Mouse (Mus musculus) R1 (cell line): ENCODE measurements around the gene Mdm2.
"Not testable (repeated sequence)": the region's sequence is repeated elsewhere in the genome, so short reads cannot be mapped to it uniquely, and the experiment has no call there.

Experiments used
- DNase-seq: peaks from one replicate; pipeline ENCODE4 v3.0.0-alpha.2; 2018; ENCODE audit warnings: low read depth, low spot score

Mdm2 gene

DNA sequence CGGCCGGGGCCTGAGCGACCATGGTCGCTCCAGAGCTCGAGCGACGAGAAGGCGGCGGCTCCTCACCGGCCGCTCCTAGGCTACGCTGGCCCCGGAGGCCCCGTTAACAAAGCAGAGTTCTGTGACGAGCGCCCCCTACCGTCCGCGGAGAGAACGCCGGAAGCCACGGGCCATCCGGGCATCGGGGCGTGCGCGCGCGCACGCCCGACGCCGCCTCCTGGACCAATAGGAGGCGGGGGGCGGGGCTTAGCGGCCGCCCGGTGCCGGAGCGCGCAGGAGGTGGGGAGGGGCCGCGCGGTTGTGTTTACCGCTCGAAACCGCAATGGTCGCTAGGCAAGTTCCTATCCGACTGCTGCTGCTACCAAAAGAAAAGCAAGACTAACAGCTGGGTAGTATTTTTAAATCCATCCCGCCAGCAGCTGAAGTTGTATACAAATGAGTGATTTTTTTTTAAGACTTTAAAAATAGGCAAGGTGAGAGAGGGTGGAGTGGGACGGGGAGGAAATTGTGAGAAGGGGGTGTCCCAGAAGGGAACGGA, at the start of gene Mdm2:
Mdm2 (minus strand) TSS at position 155 of the 538 bp plus-strand sequence.
- peak; percentile 92 for DNase-seq

DNA sequence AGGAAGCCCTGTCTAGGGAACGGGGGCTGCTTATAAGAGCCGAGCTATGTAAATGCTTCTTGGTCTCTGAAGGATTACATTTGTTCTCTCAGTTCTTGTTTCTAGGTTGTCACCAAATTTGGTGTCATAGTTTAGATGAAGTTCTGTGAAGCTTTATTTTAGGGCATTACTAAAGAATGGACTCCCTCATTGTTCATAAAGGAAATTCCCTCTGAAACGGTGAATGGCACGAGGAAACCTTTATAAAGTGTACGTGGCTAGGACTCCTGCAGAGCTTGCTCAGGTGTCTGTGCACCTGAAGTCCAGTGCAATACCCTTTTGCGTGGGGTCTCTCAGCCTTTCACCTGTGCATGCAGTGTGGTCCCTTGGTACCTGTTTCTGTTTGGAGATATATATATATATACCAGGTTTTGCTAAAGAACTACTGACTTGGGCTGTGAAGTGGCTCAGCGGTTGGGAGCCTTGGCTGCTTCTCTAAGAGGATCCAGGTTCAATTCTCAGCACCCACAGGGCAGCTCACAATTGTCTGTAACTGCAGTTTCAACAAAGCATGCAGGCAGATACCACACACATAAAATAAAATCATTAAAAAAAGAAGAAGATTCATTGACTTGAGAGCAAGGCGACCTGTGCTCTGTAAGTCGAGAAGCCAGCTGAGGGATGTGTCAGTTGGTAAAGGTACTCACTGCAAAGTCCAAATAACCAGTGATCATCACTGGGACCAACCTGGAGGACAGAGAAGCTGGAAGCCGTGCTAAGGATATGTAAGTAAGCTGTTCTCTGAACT, 49.5 kb upstream of the Mdm2 start:
- DNase-seq, result no peak

DNA sequence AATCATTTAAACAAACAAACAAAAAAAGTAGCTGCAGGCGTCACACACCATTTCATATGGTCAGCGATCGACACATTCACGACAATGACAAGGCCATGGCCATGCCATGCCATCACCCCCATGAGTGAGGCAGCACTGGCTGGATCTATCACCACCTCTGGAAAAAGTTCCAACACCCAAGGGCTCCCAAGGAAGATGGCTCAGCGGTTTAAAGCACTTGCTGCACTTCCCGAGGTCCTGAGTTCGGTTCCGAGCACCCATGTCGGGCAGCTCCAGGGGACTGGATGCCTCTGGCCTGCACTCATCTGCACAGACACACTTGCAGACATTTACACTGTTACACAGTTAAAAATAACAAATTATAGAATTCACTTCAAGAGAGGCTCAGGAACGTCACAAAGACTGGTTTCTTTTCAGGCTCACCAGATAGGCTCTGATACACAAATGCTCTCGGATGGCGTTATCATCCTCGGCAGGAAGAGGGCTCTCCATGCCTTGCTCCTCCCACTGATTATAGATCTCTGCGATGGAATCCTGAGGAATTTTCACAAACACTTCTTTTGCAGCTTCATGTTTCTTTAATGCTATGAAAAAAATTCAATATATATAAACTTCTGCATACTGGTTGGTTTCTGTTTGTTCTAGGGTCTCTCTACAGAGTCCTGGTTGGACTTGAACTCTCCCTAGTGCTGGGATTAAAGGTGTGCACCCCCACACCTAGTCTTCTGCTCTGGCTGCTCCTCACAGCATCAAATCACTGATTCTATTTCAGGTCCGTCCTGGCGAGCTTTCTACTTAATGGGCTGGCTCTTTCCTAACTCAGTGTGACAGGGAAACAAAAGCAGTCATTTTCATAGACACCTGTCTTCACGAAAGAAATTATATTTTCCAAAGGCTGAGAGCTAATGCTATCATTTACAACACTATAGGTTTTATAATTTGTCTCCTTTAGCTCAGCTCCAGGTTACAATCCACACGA, 48.5 kb upstream of the Mdm2 start:
- no peak for DNase-seq

DNA sequence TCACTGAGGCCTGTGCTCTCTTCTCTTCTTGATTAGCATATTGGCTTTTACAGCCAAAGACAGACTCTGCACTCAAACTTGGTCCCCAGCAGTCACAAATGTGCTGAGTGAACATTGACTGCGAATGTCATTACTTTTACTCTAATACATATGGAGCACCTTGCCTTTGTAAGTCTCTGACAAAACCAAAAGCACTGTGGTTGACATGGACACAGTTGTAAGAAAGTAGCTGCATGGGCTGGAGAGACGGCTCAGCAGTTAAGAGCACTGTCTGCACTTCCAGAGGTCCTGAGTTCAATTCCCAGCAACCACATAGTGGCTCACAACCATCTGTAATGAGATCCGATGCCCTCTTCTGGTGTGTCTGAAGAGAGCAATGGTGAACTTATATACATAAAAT, 47.8 kb upstream of the Mdm2 start:
- DNase-seq, result not testable (repeated sequence)

DNA sequence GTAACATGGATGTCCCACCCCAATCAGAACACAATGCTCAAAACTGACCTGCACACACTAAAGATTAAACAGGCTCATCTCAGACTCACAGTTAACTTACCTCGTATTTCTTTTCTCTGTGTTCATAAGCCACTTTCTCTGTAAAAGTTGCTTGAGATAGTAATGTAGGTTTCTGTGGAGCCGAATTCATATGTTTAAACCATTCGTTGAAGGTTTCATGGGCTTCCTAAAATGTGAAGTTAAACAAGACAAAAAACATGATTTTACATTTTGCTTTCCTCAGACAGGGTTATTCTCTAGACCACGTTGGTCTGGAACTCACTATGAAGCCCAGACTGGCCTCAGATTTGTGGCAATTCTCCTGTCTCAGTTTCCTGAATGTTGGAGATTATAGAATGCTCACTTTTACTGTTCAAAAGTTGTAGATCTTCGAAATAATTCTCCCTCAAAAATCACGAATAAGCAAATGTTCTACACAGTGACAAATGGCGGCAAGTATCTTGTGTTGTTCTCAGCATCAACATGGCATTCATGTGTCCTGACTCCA, 47.3 kb upstream of the Mdm2 start:
- DNase-seq, result no peak

DNA sequence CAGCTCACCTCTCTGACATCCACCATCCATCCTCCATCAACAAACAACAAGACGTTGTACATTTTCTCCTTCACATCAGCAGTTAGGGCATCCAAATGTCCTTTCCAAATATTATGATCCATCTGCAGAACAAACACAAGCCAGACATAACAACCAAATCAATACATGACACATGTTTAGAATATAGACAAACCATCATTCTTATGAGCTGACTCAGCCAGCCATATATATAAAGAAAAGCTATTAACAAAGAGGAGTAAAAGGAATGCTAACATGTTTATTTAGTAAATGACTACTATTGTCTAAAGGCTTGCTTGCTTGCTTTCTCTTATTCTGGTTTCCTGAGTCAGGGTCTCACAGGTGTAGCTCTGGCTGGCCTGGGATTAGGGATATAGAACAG, 46.7 kb upstream of the Mdm2 start:
- no peak for DNase-seq

DNA sequence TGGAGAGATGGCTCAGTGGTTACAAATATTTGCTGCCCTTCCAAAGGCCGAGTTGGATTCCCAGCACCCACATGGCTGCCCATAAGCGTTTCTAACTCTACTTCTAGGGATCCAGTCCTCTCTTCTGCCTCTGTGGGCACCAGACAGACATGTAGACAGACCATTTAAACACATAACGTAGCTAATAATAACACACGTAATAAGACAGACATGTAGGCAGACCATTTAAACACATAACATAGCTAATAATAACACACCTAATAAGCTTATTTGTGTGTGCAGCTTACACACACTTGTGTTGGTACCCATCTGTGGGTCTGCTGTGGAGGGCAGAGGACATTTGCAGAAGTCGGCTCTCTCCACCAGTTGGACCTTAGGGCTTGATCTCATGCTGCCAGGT, 46.2 kb upstream of the Mdm2 start:
- DNase-seq, result no peak

DNA sequence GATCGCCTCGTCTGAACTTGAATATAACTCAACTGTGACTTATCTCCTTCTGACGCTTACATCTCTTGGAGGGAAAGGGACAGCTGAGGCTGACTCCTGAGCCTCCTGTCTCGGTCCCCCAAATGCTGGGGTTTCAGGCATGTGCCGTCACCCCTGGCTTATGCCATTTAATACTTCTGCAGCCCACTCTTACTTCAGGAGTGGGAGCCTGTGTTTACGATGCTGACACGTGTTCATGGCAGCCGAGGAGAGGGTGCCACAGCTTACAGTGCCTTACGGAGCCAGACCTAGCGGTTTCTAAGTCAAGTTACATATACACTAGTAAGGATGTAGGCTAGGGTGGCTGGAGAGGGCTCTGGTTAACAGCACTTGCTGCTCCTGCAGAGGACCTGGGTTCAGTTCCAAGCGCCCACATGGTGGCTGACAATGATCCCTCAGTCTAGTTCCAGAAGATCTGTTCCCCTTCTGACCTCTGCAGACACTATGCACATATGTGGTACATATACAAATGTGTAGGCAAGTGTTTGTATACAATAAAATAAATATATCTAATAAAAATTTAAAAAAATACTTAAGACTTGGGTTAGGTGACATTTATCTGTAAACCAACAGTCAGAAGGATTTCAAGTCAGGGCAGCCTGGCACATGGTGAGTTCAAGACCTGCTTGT, 45.4 kb upstream of the Mdm2 start:
- DNase-seq, result no peak

DNA sequence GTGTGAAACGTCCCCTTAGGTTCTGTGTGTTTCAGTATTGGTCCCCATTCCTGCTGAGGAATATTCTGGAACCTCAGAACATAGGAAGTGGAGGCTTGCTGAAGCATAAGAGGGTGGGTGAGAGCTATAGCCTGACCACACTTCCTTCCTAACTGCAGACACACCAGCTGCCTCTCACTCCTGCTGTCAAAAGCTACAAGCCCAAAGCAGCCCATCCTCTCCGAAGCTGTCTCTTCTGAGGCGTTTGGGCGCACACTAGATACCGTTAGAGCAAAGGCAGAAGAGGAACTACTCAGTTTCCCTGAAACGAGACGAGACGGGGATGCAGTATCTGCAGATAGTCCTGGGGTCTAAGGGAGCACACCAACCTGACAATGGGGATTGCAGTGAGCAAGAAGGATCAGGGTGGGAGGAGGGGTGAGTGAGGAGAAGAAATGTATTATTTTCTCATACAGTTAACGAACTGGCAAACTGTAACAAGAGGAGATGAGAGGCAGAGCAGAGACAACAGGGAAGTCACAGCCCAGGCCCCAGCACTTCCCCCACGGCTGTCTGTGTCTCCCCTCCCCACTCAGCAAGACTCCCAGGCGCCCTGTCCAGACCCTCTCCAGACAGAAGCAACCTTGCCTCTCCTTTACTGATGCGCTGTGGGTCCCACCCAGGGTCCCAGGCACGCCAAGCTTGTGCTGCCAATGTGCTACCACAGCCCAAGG, 44.7 kb upstream of the Mdm2 start:
- DNase-seq, result no peak

DNA sequence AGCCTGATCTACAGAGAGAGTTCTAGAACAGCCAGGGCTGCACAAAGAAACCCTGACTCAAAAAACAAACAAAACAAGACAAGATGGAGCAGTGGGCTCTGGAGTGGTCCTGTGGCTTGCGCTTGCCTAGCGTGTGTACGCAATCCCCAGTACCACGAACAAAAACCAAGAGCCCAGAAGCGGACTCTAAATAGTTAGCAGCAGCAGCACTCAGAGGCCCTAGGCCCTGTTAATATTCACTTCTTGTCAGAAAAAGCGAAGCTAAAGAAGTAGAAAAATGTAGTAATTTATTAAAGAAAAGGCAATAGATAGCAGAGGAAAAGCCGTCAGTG, 44.0 kb upstream of the Mdm2 start:
- no peak for DNase-seq

DNA sequence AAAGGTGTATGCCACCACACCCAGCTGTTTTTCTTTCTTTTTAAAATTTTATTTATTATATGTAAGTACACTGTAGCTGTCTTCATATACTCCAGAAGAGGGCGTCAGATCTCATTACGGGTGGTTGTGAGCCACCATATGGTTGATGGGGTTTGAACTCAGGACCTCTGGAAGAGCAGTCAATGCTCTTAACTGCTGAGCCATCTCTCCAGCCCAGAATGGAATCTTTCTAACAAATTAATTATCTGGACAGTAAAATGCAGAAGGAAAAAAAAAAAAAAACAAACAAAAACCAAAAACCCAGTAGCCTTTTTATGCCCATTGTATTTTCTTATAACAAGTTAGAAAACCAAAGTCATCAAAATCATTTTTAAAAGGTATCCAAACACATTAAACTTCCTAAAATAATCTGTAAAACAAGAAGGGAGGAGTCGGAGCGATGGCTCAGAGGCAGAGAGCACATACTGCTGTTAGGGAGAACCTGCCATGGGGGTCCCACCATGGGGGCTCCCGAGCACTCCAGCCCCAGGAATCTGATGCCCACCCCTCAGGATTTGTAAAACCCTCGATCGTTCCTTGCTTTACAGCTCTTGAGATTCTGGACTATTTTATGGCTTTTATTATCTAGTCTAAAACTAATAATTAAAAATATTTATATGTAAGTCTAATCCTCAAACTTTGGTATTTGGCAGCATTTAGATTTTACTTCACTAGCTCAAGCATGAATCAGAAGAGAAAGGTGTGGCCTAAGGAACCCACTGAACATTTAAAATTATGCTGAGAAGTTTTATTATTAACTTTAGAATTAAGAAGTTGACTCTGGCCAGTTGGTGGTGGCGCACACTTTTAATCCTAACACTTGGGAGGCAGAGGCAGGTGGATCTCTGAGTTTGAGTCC, 43.4 kb upstream of the Mdm2 start:
- no peak for DNase-seq

DNA sequence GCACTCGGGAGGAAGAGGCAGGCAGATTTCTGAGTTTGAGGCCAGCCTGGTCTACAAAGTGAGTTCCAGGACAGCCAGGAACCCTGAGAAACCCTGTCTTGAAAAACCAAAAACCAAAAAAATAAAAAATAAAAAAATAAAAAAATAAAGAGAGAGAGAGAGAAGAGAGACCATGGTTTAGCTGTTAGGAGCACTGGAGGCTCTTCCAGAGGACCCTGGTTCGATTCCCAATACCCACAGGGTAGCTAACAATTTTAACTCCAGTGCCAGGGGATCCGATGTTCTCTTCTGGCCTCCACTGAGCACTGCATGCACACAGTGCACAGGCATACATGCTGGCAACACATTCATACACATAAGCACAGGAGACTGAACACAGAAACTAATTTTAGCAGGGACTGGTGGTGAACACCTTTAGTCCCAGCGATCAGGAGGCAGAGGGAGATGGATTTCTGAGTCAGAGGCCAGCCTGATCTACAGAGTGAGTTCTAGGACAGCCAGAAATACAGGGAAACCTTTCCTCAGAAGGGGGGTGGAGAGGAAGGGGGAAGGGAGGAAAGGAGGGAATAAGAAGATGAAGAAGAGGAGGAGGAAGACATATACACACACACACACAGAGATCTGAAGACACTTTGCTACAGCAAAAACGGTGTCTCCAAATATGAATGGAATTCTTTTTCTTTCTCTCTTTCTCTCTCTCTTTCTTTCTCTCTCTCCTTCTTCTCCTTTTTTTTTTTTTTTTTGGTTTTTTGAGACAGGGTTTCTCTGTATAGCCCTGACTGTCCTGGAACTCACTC, 42.5 kb upstream of the Mdm2 start:
- DNase-seq, result no peak

DNA sequence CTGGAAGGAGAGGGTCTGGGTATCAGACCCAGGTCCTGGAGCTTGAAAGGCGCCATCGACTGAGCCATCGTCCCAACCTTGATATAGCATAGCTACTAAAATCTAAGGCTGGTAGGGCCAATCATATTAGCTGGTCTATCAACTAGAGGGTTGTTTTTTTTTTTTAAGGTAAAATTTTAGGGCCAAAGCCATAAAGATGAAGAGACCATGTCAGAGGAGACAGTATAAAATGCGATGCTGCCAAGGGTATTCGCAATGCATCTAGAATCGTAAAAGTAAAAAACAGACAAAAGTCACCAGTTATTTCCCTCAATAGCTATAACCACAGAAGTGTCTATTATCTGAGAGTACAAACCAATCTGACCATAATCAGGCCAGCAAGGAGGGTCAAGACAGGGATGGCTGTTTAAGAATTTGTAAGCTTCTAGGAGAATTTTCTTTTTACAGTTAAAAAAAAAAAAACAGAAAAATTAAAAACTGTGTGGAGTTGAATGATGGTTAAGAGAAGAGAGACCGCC, 41.8 kb upstream of the Mdm2 start:
- DNase-seq, result no peak

DNA sequence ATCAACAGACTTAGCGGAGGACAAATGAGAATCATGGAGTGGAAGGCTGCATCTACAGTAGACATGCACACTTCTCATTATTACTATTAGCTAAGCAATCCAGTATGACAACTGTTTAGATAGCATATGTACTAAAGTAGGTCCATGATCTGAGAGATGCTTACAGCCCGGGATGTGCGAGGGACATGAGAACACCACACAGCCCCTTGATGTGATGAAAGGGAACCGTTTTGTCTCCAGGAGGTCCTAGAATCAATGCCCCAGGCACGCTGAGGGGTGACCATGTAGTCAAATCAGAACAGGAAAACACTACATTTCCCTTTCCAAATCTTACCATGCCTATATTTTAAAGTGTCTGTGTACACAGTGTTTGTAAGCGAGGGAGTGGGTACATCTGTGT, 41.2 kb upstream of the Mdm2 start:
- DNase-seq, result no peak

DNA sequence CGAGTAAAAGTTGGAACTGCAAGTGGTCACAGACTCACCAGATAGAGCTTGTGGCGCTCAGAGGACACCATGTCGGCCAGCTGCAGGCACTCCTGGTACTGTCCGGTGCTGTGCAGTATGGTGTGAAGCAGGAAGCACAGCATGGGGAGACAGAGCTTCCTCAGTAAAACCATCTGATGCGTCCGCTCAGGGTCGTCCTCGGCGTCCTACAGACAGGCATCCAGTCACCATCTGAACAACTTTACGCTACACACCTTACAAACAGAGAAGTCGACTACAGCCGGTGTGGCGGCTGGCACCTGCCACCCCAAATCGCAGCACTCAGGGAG, 40.7 kb upstream of the Mdm2 start:
- no peak for DNase-seq

DNA sequence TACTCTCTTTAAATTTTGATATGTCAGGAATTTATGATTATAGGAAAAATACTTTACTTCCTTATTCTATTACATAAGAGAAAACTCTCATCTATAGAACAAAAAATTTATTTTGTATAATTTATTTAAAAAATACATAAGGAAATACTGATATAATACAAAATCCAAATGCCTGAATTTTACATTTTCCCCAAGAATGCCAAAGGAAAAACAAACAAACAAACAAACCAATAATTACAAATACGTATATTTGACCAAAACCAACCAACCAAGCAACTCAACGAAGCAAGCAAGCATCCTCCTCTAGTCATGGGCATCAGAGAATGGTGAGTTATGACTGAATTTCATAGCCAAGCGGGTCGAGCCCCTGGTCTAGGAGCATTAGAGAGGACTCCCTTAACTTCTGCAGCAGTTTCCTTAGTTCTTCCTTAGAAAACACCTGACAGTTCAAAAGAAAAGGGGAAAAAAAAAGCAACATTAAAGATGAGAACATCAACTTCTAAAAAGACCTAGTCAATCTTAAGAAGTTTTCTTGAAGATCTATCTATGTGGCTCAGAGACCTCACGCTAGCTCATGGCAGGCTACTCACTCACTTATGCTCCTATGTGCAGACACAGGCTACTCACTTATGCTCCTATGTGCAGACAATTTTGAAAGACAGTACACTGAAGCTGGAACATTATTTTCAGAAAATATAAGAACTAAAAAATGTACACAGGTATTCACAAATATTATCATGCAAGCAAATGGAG, 40.1 kb upstream of the Mdm2 start:
- DNase-seq, result no peak

DNA sequence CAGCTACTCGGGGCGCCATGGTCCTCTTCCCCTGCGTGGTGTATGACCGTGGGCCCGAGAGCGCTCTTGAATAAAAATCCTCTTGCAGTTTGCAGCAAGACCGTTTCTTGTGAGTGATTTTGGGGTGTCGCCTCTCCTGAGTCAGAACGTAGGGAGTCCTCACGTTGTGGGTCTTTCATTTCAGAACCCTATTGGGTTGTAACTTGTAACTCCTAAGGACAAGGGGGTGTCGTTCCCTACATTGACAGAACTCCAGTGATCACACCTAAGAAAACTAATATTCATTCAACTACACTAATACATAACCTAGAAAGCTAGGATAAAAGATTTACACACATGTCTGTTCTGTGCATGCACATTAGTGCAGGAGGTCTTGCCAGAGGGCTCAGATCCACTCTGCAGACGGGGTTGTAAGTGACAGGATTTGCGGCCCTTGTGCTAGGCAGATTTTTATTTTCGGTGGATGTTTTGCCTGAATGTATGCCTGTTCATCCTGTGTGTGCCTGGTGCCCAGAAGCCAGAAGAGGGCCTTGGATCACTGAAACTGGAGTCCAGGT, 39.3 kb upstream of the Mdm2 start:
- no peak for DNase-seq

DNA sequence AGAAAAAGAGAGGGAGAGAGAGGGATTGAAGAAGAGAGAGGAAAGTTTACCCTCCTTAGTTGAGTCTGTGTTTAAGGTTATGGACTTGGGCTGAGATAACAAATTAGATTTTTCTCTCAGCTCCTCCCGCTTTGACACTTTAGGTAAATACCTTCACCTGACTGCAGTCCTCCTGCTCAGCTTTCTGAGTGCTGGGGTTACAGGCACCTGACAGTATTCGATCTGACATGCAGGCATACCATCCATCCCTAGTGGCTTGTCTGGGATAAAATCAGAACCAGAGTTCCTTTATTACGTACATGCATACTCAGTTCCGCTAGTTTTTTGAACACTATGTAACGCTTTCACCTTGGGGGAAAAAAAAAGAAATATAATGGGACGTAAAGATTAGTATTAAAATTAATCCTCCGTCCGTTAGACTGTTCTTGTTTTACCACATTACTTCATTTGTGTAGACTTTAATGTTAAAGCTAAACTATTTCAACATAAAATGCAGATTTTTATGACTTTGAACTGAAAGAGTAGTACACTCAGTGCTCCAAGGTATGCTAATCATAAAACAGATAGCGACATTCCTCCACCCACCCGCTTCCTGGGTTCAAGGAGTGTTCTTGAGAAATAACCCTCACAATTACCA, 38.6 kb upstream of the Mdm2 start:
- DNase-seq, result no peak
